Comparison of ENCODE assay signal across 10 mouse cellular contexts in the genomic region with DNA sequence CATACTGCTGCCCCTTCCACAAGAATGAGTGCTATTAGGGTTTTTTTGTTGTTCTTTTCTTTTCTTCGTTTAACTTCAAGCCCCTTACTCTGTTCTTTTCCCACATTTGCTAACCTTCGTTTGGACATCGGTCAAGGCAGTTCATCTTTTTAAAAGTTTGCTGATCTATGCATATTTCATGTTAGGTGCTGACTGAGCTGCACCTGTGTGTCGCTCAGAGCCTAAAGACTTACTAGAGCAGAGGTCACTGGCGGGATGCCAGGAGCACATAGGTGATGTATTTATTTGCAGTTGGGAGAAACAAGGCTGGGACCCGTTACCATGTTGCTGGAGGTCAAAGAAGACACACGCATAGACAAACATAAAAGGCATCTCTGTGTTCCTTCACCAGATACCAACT. TPM values are rescaled to one million over a fixed set of nuclear protein-coding genes. Genes with fewer than 3 reads are reported as not detected.
A peak's percentile ranks its signal among the peaks of the same experiment; 100 is the strongest.
DNase-seq lines count a peak whose midpoint lies in the region; ATAC-seq and TF ChIP-seq lines count a peak whose summit lies in the region.
"Had no signal": no experiment of that assay in that cellular context is flagged by ENCODE, and none has a peak within 500 bp of the region (broad histone marks: within the 10 kb centered on the region; RNA-seq: fewer than 3 reads in every experiment).

No protein-coding gene starts in this region.

- H3K9ac ChIP-seq in hindbrain, postnatal 0 days (replicated peaks; ENCODE audit: low read length): 0 out of 2 replicates have a peak overlapping the region, but pooled peaks have one; percentile 92
- H3K9ac ChIP-seq in midbrain, embryonic 15.5 days: no peak overlapping the region

- peak overlapping the region; percentile 99 for H3K27ac ChIP-seq in hindbrain, postnatal 0 days
- H3K27ac ChIP-seq in midbrain, embryonic 15.5 days: peak overlapping the region; percentile 99; the same call in 1 of the 2 replicates

- DNase-seq in layer of hippocampus, adult 8-10 months (ENCODE audit: low spot score in 2 of 2): peak; percentile 22 to 37
- no peak for DNase-seq in layer of hippocampus, adult 18-20 months (ENCODE audit: low spot score in 2 of 2)
- DNase-seq in cerebellum, postnatal 25 days: peak; percentile 29 to 62
- no peak for DNase-seq in hindbrain, postnatal 0 days (ENCODE audit: low spot score)
- DNase-seq in spleen, postnatal 10 days (ENCODE audit: low spot score in 2 of 2): no peak
- no peak for DNase-seq in ovary, postnatal 10 days (ENCODE audit: low spot score)

- WGBS in hindbrain, postnatal 0 days: 49% methylated on average over 7 of the region's 7 CpGs
- 43% methylated on average over 7 of the region's 7 CpGs for WGBS in midbrain, embryonic 15.5 days

- ATAC-seq in hindbrain, postnatal 0 days: no peak
- ATAC-seq in midbrain, embryonic 15.5 days (replicated peaks): no peak
- ATAC-seq in frontal cortex, adult (ENCODE audit: low TSS enrichment): no peak

- no peaks in the 10 kb centered on the region for H3K27me3 ChIP-seq in hindbrain, postnatal 0 days (ENCODE audit: insufficient read depth, low read length)
- H3K27me3 ChIP-seq in midbrain, embryonic 15.5 days (replicated peaks): no peaks in the 10 kb centered on the region
- H3K27me3 ChIP-seq: limb, embryonic 13.5 days had no signal

- H3K36me3 ChIP-seq in hindbrain, postnatal 0 days (ENCODE audit: insufficient read depth, low read length): peaks cover 17% of the 10 kb centered on the region
- H3K36me3 ChIP-seq in midbrain, embryonic 15.5 days (replicated peaks): peaks cover 7% of the 10 kb centered on the region; the same call in 1 of the 2 replicates

- no peaks in the 10 kb centered on the region for H3K9me3 ChIP-seq in hindbrain, postnatal 0 days (ENCODE audit: low read length)
- H3K9me3 ChIP-seq in midbrain, embryonic 15.5 days: no peaks in the 10 kb centered on the region
- H3K9me3 ChIP-seq: limb, embryonic 13.5 days had no signal

- H3K4me1 ChIP-seq in hindbrain, postnatal 0 days (ENCODE audit: insufficient read depth, low read length): peaks cover 26% of the 10 kb centered on the region
- H3K4me1 ChIP-seq in midbrain, embryonic 15.5 days: peaks cover 38% of the 10 kb centered on the region

- no peak for TF ChIP-seq CTCF in hindbrain, postnatal 0 days (IDR thresholded peaks at IDR 0.05; ENCODE audit: low read depth)

- H3K4me3 ChIP-seq in hindbrain, postnatal 0 days (ENCODE audit: low read length): no peak overlapping the region
- H3K4me3 ChIP-seq in midbrain, embryonic 15.5 days: no peak overlapping the region
- H3K4me3 ChIP-seq: erythroblast, embryonic 14.5 days had no signal

- peak overlapping the region; percentile 88 for H3K4me2 ChIP-seq in hindbrain, postnatal 0 days (ENCODE audit: low read depth, low read length)
- H3K4me2 ChIP-seq in midbrain, embryonic 15.5 days: 0 out of 2 replicates have a peak overlapping the region, but pooled peaks have one; percentile 84

RNA-seq across cellular contexts. Expression of gene Slc25a4, which starts 1.1 kb away (rescaled TPM):
- total RNA-seq in layer of hippocampus, adult 8-10 months (2022): 100 to 1,000 TPM; 495 to 555 (median 531) TPM
- 100 to 1,000 TPM; 542 to 549 TPM for total RNA-seq in layer of hippocampus, adult 18-20 months (2021)
- total RNA-seq in hindbrain, postnatal 0 days (2014; rRNA removed): 1,071 and 1,180 TPM in 2 replicates
- polyA plus RNA-seq in hindbrain, postnatal 0 days (2015; fragmentation: Nextera tagmentation; extraction: Ambion mirVana): 1,213 and 1,215 TPM in 2 replicates
- 811 and 847 TPM in 2 replicates for polyA plus RNA-seq in midbrain, embryonic 15.5 days (2015; fragmentation: Nextera tagmentation; extraction: Ambion mirVana)

Comparison
In these comparisons a context has a peak if more than half of its experiments do, and no peak if none do; other contexts are left out.
1. DNase-seq: peak in layer of hippocampus, adult 8-10 months (2 of 2) and cerebellum, postnatal 25 days (2 of 2); none in layer of hippocampus, adult 18-20 months (0 of 2), hindbrain, postnatal 0 days (single experiment), spleen, postnatal 10 days (0 of 2) and ovary, postnatal 10 days (single experiment).